Mouse (Mus musculus) limb, embryonic 14.5 days (tissue): ENCODE results near the gene Ehmt1. TPM values are rescaled to one million over a fixed set of nuclear protein-coding genes. Genes with fewer than 3 reads are reported as not detected.

Experiments used
- ATAC-seq: fragments of 200-750 bp; cut with Nextera tagmentation; 2 replicates; pipeline ENCODE4 v1.8.0; 2017; ENCODE audit warnings: low read depth, moderate number of reproducible peaks, moderate TSS enrichment; ENCODE audit not compliant: low FRiP score
- DNase-seq: peaks from one replicate; pipeline ENCODE4 v3.0.0-alpha.2; 2015; ENCODE audit warnings: low spot score
- H3K27ac ChIP-seq: fragments of 300-500 bp; sonication (generic); replicated peaks from 2 replicates; pipeline ENCODE4 v1.5.1; 2014; ENCODE audit warnings: low read depth, mild to moderate bottlenecking, low read length, moderate library complexity, mixed read lengths
- H3K27me3 ChIP-seq: fragments of 300-500 bp; sonication (generic); 2 replicates; pipeline ENCODE4 v1.6.1; 2014; ENCODE audit warnings: low read length, mixed read lengths; ENCODE audit not compliant: control insufficient read depth, insufficient read depth
- H3K36me3 ChIP-seq: fragments of 300-500 bp; sonication (generic); 2 replicates; pipeline ENCODE4 v1.6.1; 2014; ENCODE audit warnings: mild to moderate bottlenecking, low read length, moderate library complexity, mixed read lengths; ENCODE audit not compliant: control insufficient read depth, insufficient read depth
- H3K4me1 ChIP-seq: fragments of 300-500 bp; sonication (generic); 2 replicates; pipeline ENCODE4 v1.6.1; 2014; ENCODE audit warnings: antibody characterized with exemption, low read length, mixed read lengths; ENCODE audit not compliant: control insufficient read depth, insufficient read depth
- H3K4me2 ChIP-seq: fragments of 300-500 bp; sonication (generic); replicated peaks from 2 replicates; pipeline ENCODE4 v1.6.1; 2014; ENCODE audit warnings: low read depth, mild to moderate bottlenecking, low read length, moderate library complexity; ENCODE audit not compliant: severe bottlenecking
- H3K4me3 ChIP-seq: fragments of 300-500 bp; sonication (generic); replicated peaks from 2 replicates; pipeline ENCODE4 v1.5.1; 2014; ENCODE audit warnings: low read length
- H3K9ac ChIP-seq: fragments of 300-500 bp; sonication (generic); 2 replicates; pipeline ENCODE4 v1.6.1; 2014; ENCODE audit warnings: mild to moderate bottlenecking, low read depth, low read length, moderate library complexity; ENCODE audit not compliant: severe bottlenecking
- H3K9me3 ChIP-seq: fragments of 300-500 bp; sonication (generic); 2 replicates; pipeline ENCODE4 v1.6.1; 2016; ENCODE audit warnings: low read length; ENCODE audit not compliant: control insufficient read depth
- POLR2A ChIP-seq: fragments of 200-500 bp; IDR thresholded peaks from 2 replicates; pipeline ENCODE4 v1.8.0; 2012; ENCODE audit warnings: inconsistent platforms, mild to moderate bottlenecking, moderate library complexity, borderline replicate concordance; ENCODE audit not compliant: insufficient read depth, insufficient read length; ENCODE audit errors: extremely low read depth
- WGBS: fragments of 180-500 bp; shearing (Covaris S2); extraction: QIAGEN DNeasy Blood & Tissue Kit; methylation state at CpG from one replicate; pipeline ENCODE4 v1.1.7; 2014; 5-methylcytosine and 5-hydroxymethylcytosine counted together
- polyA plus RNA-seq, 2 experiments: library from polyadenylated mRNA; depleted of rRNA in 1 of 2; stranded (reverse) in 1 of 2; unstranded in 1 of 2; fragments of >200 nt; fragmentation: Nextera tagmentation in 1 of 2; extraction: Ambion mirVana in 1 of 2; gene quantifications; 2 replicates each; pipeline versions ENCODE4 v1.2.1 to v1.2.3; 2012 to 2014

Ehmt1 gene
- 98.3 and 123 TPM in 2 replicates for polyA plus RNA-seq (2012; rRNA removed)
- polyA plus RNA-seq (2014; fragmentation: Nextera tagmentation; extraction: Ambion mirVana), result 74.6 and 79.6 TPM in 2 replicates

- H3K27ac ChIP-seq, result peak within 1 kb of the TSS; percentile 96
- peaks cover 9% of the 10 kb centered on the region for H3K4me1 ChIP-seq
- H3K9me3 ChIP-seq, result no peaks in the 10 kb centered on the region
- H3K4me3 ChIP-seq, result peak within 1 kb of the TSS; percentile 97
- ATAC-seq (peak; percentile 99), DNase-seq (peak; percentile 91)
- H3K27me3 ChIP-seq, result no peaks in the 10 kb centered on the region
- peak; percentile 68; the same call in 1 of the 2 replicates for TF ChIP-seq POLR2A
- H3K9ac ChIP-seq, result peak within 1 kb of the TSS; percentile 99
- no peaks in the 10 kb centered on the region for H3K36me3 ChIP-seq
- WGBS, result under 1% methylated on average over 89 of the region's 112 CpGs
- H3K4me2 ChIP-seq, result peak within 1 kb of the TSS; percentile 61
Observed at GRCm38 (mm10) chr2:24918930-24919838, at the start of gene Ehmt1. Ehmt1 (minus strand) TSS chr2:24919614.

GRCm38 (mm10) chr2:24962304-24963000 is 43.0 kb upstream of the Ehmt1 start, which contains the start of gene Dph7:
Dph7 (plus strand) TSS chr2:24962400.
- Histone ChIP-seq H3K9ac (peak within 1 kb of the TSS; percentile 88), H3K4me1 (no peaks in the 10 kb centered on the region; the same call in 1 of the 2 replicates), H3K4me3 (peak within 1 kb of the TSS; percentile 79), H3K9me3 (no peaks in the 10 kb centered on the region), H3K27ac (no peak within 1 kb of the TSS), H3K4me2 (peak within 1 kb of the TSS; percentile 51), H3K27me3 (no peaks in the 10 kb centered on the region), H3K36me3 (peaks cover 44% of the 10 kb centered on the region)
- DNase-seq, result peak; percentile 88
- peak; percentile 68; the same call in 1 of the 2 replicates for TF ChIP-seq POLR2A
- ATAC-seq, result peak; percentile 91
- WGBS, result under 1% methylated on average over 28 of the region's 28 CpGs

- ATAC-seq, result no peak
- 38% methylated on average over 3 of the region's 3 CpGs for WGBS
- Histone ChIP-seq H3K4me1 (no peaks in the 10 kb centered on the region; the same call in 1 of the 2 replicates), H3K27ac (no peak overlapping the region), H3K4me3 (no peak overlapping the region), H3K9me3 (no peaks in the 10 kb centered on the region), H3K27me3 (no peaks in the 10 kb centered on the region), H3K4me2 (no peak overlapping the region), H3K9ac (no peak overlapping the region), H3K36me3 (peaks cover 50% of the 10 kb centered on the region)
- TF ChIP-seq POLR2A, result no peak
- no peak for DNase-seq
Observed at GRCm38 (mm10) chr2:24960910-24961309, 41.5 kb upstream of the Ehmt1 start.

- no peak for DNase-seq
- 89% methylated on average over 4 of the region's 4 CpGs for WGBS
- Histone ChIP-seq H3K27me3 (no peaks in the 10 kb centered on the region), H3K4me3 (no peak overlapping the region), H3K9me3 (no peaks in the 10 kb centered on the region), H3K27ac (no peak overlapping the region), H3K9ac (no peak overlapping the region), H3K36me3 (peaks cover 62% of the 10 kb centered on the region), H3K4me2 (no peak overlapping the region), H3K4me1 (peaks cover 9% of the 10 kb centered on the region)
- no peak for TF ChIP-seq POLR2A
- no peak for ATAC-seq
Observed at GRCm38 (mm10) chr2:24952537-24953055, 33.2 kb upstream of the Ehmt1 start.

- no peak for TF ChIP-seq POLR2A
- Histone ChIP-seq H3K4me1 (peaks cover 9% of the 10 kb centered on the region), H3K27ac (0 out of 2 replicates have a peak overlapping the region, but pooled peaks have one; percentile 26), H3K27me3 (no peaks in the 10 kb centered on the region), H3K4me3 (peak overlapping the region; percentile 95), H3K9ac (peak overlapping the region; percentile 90), H3K9me3 (no peaks in the 10 kb centered on the region), H3K4me2 (peak overlapping the region; percentile 70), H3K36me3 (peaks cover 39% of the 10 kb centered on the region)
- DNase-seq (no peak), ATAC-seq (no peak)
- under 1% methylated on average over 22 of the region's 31 CpGs for WGBS
Observed at GRCm38 (mm10) chr2:24950189-24950535, 30.7 kb upstream of the Ehmt1 start.
